Mouse (Mus musculus): ENCODE measurements at regions not wholly inside any gene's neighbourhood (a gene's known extent, or its start where the extent isn't known, plus 50 kb on each side); places are given as distances from the start of the nearest gene placed in this dataset.
"Not testable (repeated sequence)": the region's sequence is repeated elsewhere in the genome, so short reads cannot be mapped to it uniquely, and the experiment has no call there.

- DNase-seq (ENCODE audit: low spot score) = not testable (repeated sequence)
These were observed 112.3 kb downstream of the Nus1 start for GRCm38 (mm10) chr10:52529661-52530060.

DNA sequence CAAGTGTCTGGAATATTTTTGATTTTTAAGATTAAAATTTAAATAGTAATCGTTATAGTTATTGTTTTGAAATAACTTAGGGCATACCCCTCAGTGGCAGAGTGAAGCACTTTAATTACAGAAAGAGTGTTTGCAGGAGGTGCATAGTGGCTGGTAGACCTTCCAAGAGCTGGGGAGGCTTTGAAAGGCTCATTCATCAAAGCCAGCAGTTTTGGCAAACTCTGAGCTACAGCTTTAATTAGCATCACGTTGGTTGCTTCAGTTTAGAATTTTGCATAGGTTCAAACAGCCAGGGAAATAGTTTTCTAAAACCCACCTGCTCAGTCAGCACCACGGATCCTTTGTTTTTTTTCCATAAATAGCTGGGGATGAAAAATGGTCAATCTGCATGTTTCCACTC is 113.5 kb downstream of the Nus1 start:
- DNase-seq (ENCODE audit: low spot score) = no peak

- DNase-seq (ENCODE audit: low spot score) = no peak
These were observed 116.0 kb downstream of the Nus1 start for GRCm38 (mm10) chr10:52533278-52533892.

- DNase-seq (ENCODE audit: low spot score) = peak; percentile 6
These were observed 116.5 kb downstream of the Nus1 start for GRCm38 (mm10) chr10:52533893-52534287.

DNA sequence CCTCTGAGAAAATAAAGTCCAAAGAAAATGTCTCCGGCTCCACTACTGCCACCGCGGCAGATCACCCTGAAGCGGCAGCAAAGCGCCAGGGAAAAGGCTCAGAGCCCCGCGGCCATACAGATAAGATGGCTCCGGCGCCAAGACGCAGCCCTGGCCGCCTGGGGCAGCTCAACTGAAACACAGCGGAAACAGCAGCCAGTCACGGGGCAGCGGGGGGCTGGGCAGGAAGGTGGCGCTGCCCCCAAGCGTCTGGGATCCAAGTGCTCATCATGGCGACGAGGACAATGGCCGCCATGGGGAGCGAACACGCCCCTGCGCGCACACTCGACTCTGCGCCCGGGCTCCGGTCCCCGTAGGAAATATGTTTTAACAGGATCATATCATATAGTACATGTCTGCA is 128.2 kb downstream of the Nus1 start:
- DNase-seq (ENCODE audit: low spot score) = peak; percentile 14

- no peak for DNase-seq (ENCODE audit: low spot score)
These were observed 113.0 kb upstream of the Slc35f1 start for GRCm38 (mm10) chr10:52577383-52577782.

GRCm38 (mm10) chr10:52577795-52578194 is 112.5 kb upstream of the Slc35f1 start:
- DNase-seq (ENCODE audit: low spot score) = no peak

DNA sequence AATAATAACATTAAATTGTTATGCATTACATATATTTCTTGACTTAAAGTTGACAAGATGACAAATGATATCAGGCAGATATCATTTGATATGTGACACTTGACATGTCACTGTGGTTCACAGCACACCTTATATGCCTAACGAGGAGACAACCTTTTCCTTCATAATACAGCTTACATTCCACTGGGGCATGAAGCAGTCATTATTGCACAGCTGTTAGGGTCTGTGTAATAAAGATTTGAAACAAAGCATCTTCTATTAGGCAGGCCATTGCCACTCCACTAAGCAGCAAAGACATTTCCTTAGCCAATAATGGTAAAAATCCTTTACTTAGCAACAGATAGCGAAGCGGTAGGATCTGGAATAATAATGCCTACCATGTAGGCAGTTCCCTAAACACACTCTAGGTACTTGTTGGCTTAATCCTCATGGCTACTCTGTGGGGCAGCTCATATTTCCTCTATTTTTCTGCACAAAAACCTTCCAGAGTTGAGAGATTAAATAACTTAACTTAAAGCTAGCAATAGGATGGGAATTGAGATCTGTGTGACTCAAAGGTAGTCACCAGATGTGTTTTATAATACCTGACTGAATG is 112.0 kb upstream of the Slc35f1 start:
- DNase-seq (ENCODE audit: low spot score) = no peak

DNA sequence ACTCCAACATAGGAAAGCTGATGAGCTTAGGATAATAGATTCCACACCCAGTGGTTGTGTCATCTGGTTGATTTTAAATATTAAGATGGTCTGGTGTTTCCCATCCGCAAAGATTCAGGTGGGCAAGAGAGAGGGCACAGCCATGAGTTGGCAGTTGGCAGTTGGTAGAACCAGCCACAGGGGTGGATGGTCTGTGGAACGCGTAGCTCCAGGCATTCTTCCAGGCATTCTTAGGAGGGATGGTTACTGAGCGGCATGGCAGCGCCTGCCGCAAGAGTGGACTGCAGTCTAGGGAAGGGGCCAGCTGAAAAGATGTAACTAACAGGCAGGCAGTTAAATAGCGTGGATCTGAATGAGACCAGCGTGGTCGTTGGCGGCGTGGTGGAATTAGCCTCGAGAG is 96.6 kb upstream of the Slc35f1 start:
- DNase-seq (ENCODE audit: low spot score) = peak; percentile 3

Data from testis, postnatal 14 days (tissue).